Mouse (Mus musculus) stomach, embryonic 16.5 days (tissue): ENCODE data around the gene Gm281. TPM values are rescaled to one million over a fixed set of nuclear protein-coding genes. Genes with fewer than 3 reads are reported as not detected.
A peak's percentile ranks its signal among the peaks of the same experiment; 100 is the strongest.

Experiments
- ATAC-seq: fragments of 200-750 bp; cut with Nextera tagmentation; 2 replicates; pipeline ENCODE4 v1.8.0; 2017; ENCODE audit warnings: moderate number of reproducible peaks, moderate TSS enrichment; ENCODE audit not compliant: insufficient read depth, low FRiP score
- H3K27ac ChIP-seq: fragments of 300-500 bp; sonication (generic); 2 replicates; pipeline ENCODE4 v1.5.1; 2014; ENCODE audit warnings: low read length
- H3K27me3 ChIP-seq: fragments of 300-500 bp; sonication (generic); 2 replicates; pipeline ENCODE4 v1.6.1; 2014; ENCODE audit warnings: low read length, control low read depth, mixed read lengths; ENCODE audit not compliant: control insufficient read depth, insufficient read depth
- H3K36me3 ChIP-seq: fragments of 300-500 bp; sonication (generic); 2 replicates; pipeline ENCODE4 v1.6.1; 2014; ENCODE audit warnings: low read length; ENCODE audit not compliant: control insufficient read depth, insufficient read depth
- H3K4me1 ChIP-seq: fragments of 300-500 bp; sonication (generic); 2 replicates; pipeline ENCODE4 v1.6.1; 2014; ENCODE audit warnings: low read length, control low read depth, mixed read lengths; ENCODE audit not compliant: control insufficient read depth, insufficient read depth
- H3K4me2 ChIP-seq: fragments of 300-500 bp; sonication (generic); 2 replicates; pipeline ENCODE4 v1.6.1; 2014; ENCODE audit warnings: low read depth, low read length, mixed read lengths
- H3K4me3 ChIP-seq: fragments of 300-500 bp; sonication (generic); replicated peaks from 2 replicates; pipeline ENCODE4 v1.5.1; 2014; ENCODE audit warnings: mild to moderate bottlenecking, low read length
- H3K9ac ChIP-seq: fragments of 300-500 bp; sonication (generic); 2 replicates; pipeline ENCODE4 v1.6.1; 2014; ENCODE audit warnings: low read length
- H3K9me3 ChIP-seq: fragments of 300-500 bp; sonication (generic); replicated peaks from 2 replicates; pipeline ENCODE4 v1.6.1; 2016; ENCODE audit warnings: low read length, control low read depth; ENCODE audit not compliant: control insufficient read depth
- WGBS: fragments of 180-500 bp; shearing (Covaris S2); extraction: QIAGEN DNeasy Blood & Tissue Kit; methylation state at CpG from one replicate; pipeline ENCODE4 v1.1.7; 2014; 5-methylcytosine and 5-hydroxymethylcytosine counted together
- polyA plus RNA-seq: library from polyadenylated mRNA; unstranded; fragments of >200 nt; fragmentation: Nextera tagmentation; extraction: Ambion mirVana; gene quantifications from 2 replicates; pipeline ENCODE4 v1.2.1, GENCODE M21; 2015

Gm281 gene
- polyA plus RNA-seq, 1 experiment from 2014 or later: not detected

DNA sequence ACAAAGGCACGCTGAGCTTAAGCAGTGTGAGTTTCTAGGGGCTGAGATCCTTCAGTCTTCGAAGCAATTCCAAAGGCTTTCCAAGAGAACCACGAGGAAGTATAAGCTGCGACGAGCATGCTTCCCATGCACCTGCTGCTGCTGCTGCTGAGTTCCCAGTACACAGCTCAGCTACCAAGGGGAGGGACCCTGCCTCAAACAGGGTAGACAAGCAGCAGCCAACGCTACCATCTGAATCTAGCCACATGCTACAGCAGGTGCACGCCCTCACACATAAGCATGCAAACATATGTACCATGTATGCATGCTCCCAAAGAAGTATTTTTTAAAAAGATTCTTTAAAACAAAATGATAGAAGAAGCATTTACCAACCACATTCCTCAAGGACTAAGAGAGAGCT lies 34.1 kb upstream of the Gm281 start:
- WGBS: 91% methylated on average over 7 of the region's 7 CpGs
- ATAC-seq: no peak
- Histone ChIP-seq H3K36me3 (peaks cover 24% of the 10 kb centered on the region), H3K4me3 (no peak overlapping the region), H3K4me1 (no peaks in the 10 kb centered on the region), H3K9ac (no peak overlapping the region), H3K27ac (no peak overlapping the region), H3K9me3 (no peaks in the 10 kb centered on the region), H3K27me3 (no peaks in the 10 kb centered on the region), H3K4me2 (no peak overlapping the region)

GRCm38 (mm10) chr14:13944686-13945085 lies 30.4 kb upstream of the Gm281 start:
- Histone ChIP-seq H3K4me2 (no peak overlapping the region), H3K27ac (no peak overlapping the region), H3K4me3 (no peak overlapping the region), H3K9me3 (no peaks in the 10 kb centered on the region), H3K27me3 (no peaks in the 10 kb centered on the region), H3K4me1 (no peaks in the 10 kb centered on the region), H3K9ac (no peak overlapping the region), H3K36me3 (peaks cover 17% of the 10 kb centered on the region)
- WGBS: 89% methylated on average over 4 of the region's 4 CpGs
- no peak for ATAC-seq

DNA sequence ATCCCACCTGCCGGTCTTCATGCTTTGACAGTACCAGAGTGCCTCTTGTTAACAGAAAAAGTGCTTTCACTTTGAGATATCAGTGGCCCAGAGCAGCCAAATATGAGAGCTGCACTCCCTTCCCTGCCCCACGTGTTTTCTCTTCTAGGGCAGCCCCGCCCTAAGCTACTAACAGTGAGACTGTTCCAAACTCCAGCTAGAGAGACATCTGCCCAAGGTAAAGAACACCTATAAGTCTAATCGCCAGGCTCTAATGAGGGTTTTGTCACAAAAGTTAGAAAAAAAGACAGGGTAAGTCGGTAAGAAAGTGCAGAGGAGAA lies 19.7 kb upstream of the Gm281 start:
- peak overlapping the region; percentile 43 for H3K4me3 ChIP-seq
- no peak for ATAC-seq

DNA sequence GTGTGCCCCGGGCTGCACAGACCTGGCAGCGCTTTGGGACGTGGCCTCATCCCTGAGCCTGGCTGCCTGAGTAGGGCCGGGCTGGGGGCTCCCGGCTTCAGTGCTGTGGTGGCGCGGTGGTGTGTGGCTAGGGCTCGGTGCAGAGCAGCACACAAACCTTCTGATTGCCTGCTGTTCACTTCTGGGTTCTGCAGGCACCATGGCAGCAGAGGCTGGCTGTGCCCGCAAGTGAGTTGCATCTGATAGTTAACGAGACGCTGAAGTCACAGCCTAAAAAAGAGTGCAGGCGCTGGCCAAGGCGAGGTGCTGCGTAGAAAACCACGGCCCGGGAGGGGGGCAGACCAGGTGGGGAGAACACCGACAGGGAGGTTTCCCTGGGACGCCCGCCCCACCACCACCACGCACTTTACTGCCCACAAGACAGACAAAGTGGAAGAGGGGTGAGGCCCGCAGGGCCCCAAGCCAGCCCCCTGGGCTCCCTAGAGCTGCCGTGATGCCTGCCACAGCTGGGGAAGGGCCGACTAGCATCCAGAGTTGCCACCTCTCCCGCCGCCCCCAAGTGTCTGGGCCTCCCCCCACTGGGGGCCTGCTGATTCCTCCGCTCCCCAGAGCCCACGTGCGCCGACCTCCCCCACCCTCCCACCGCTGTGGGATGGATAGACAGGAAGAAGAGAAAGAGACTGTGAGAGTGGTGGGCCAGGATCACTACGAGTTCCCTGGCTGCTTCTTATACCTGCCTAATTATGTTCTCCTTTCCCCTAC lies 19.2 kb upstream of the Gm281 start:
- ATAC-seq: peak; percentile 71
- H3K4me2 ChIP-seq: peak overlapping the region; percentile 73
- no peak overlapping the region for H3K27ac ChIP-seq
- no peaks in the 10 kb centered on the region for H3K27me3 ChIP-seq
- no peaks in the 10 kb centered on the region for H3K9me3 ChIP-seq
- WGBS: 27% methylated on average over 31 of the region's 31 CpGs
- no peaks in the 10 kb centered on the region for H3K36me3 ChIP-seq
- peaks cover 6% of the 10 kb centered on the region for H3K4me1 ChIP-seq
- H3K4me3 ChIP-seq: peak overlapping the region; percentile 43
- peak overlapping the region; percentile 66 for H3K9ac ChIP-seq

More for the DNA sequence above, 19.7 kb upstream of the Gm281 start:
- WGBS: 37% methylated on average over 5 of the region's 5 CpGs
- Histone ChIP-seq H3K36me3 (no peaks in the 10 kb centered on the region), H3K27ac (no peak overlapping the region), H3K9me3 (no peaks in the 10 kb centered on the region), H3K4me2 (peak overlapping the region; percentile 73), H3K27me3 (no peaks in the 10 kb centered on the region), H3K9ac (peak overlapping the region; percentile 66; the same call in 1 of the 2 replicates), H3K4me1 (peaks cover 6% of the 10 kb centered on the region)

GRCm38 (mm10) chr14:13917630-13918029 lies 3.4 kb upstream of the Gm281 start:
- 28% methylated on average over 3 of the region's 3 CpGs for WGBS
- H3K36me3 ChIP-seq: no peaks in the 10 kb centered on the region
- ATAC-seq: no peak
- H3K4me2 ChIP-seq: no peak overlapping the region
- no peak overlapping the region for H3K27ac ChIP-seq
- H3K9ac ChIP-seq: no peak overlapping the region
- no peaks in the 10 kb centered on the region for H3K27me3 ChIP-seq
- H3K9me3 ChIP-seq: no peaks in the 10 kb centered on the region
- H3K4me1 ChIP-seq: no peaks in the 10 kb centered on the region
- H3K4me3 ChIP-seq: no peak overlapping the region

DNA sequence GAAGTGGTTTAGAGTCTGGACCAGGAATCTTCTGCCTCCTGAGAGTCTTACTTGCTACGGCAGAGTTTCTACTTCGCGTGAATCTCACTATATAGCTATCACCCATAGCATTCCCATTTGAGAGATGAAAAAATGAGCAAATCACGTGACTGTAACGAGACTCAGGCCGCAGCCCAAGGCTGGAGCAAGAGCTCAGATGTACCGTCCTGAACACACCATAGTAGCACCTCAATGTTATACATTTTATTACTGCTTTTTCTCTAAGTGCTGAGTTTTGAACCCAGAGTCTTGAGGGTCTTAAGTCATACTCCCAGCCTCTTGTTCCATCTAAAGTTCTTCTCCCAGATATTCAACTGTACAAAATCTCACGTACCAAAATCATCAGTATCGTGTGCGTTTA lies 2.9 kb upstream of the Gm281 start:
- WGBS: 85% methylated on average over 10 of the region's 10 CpGs
- Histone ChIP-seq H3K36me3 (no peaks in the 10 kb centered on the region), H3K4me3 (no peak overlapping the region)

GRCm38 (mm10) chr14:13915207-13915606 lies 929 bp upstream of the Gm281 start:
- WGBS: 50% methylated on average over 4 of the region's 4 CpGs

More for the DNA sequence above, 2.9 kb upstream of the Gm281 start:
- no peaks in the 10 kb centered on the region for H3K27me3 ChIP-seq
- no peaks in the 10 kb centered on the region for H3K9me3 ChIP-seq
- ATAC-seq: no peak
- no peaks in the 10 kb centered on the region for H3K4me1 ChIP-seq
- no peak overlapping the region for H3K9ac ChIP-seq
- H3K27ac ChIP-seq: no peak overlapping the region
- H3K4me2 ChIP-seq: no peak overlapping the region

GRCm38 (mm10) chr14:13910148-13910547 lies 4.1 kb downstream of the Gm281 start:
- Histone ChIP-seq H3K36me3 (no peaks in the 10 kb centered on the region), H3K4me1 (no peaks in the 10 kb centered on the region), H3K4me3 (no peak overlapping the region), H3K4me2 (no peak overlapping the region), H3K9me3 (no peaks in the 10 kb centered on the region), H3K27me3 (no peaks in the 10 kb centered on the region), H3K9ac (no peak overlapping the region), H3K27ac (no peak overlapping the region)
- no peak for ATAC-seq
- WGBS: 80% methylated on average over 2 of the region's 2 CpGs

More at GRCm38 (mm10) chr14:13915207-13915606, 929 bp upstream of the Gm281 start:
- Histone ChIP-seq H3K4me2 (no peak overlapping the region), H3K27me3 (no peaks in the 10 kb centered on the region), H3K27ac (no peak overlapping the region), H3K36me3 (no peaks in the 10 kb centered on the region), H3K9ac (no peak overlapping the region), H3K4me1 (no peaks in the 10 kb centered on the region), H3K4me3 (no peak overlapping the region), H3K9me3 (no peaks in the 10 kb centered on the region)
- no peak for ATAC-seq

GRCm38 (mm10) chr14:13907145-13907544 lies 7.1 kb downstream of the Gm281 start:
- Histone ChIP-seq H3K36me3 (no peaks in the 10 kb centered on the region), H3K4me2 (no peak overlapping the region), H3K27me3 (no peaks in the 10 kb centered on the region), H3K9ac (no peak overlapping the region), H3K4me1 (no peaks in the 10 kb centered on the region), H3K27ac (no peak overlapping the region), H3K4me3 (no peak overlapping the region), H3K9me3 (no peaks in the 10 kb centered on the region)
- ATAC-seq: no peak
- 87% methylated on average over 7 of the region's 7 CpGs for WGBS
